Mouse (Mus musculus): ENCODE measurements around the gene Armc12. TPM values are rescaled to one million over a fixed set of nuclear protein-coding genes. Genes with fewer than 3 reads are reported as not detected.

Gene Armc12
- total RNA-seq, 2 experiments from 2014 or later: not detected

GRCm38 (mm10) chr17:28523355-28524008 lies 7.1 kb upstream of the Armc12 start:
- Histone ChIP-seq H3K4me3 (peak overlapping the region; percentile 86), H3K27ac (peak overlapping the region; percentile 100)
- intact Hi-C loops (cut with DNase I): loop anchor here (1.0 to 2.0 kb wide), 3 partner anchors 36 to 195 kb away; partner anchors contain the start of gene Rpl10a
- DNase-seq (ENCODE audit: extremely low spot score in 1 of 2, low spot score in 2 of 2): no peak
- no peak for TF ChIP-seq CTCF (IDR thresholded peaks at IDR 0.05)

GRCm38 (mm10) chr17:28524009-28524695 lies 6.5 kb upstream of the Armc12 start:
- DNase-seq (ENCODE audit: extremely low spot score in 1 of 2, low spot score in 2 of 2): peak in 1 of 2 experiments; percentile 17
- TF ChIP-seq CTCF (IDR thresholded peaks at IDR 0.05): no peak
- intact Hi-C loops (cut with DNase I): no loop called here
- H3K27ac ChIP-seq: peak overlapping the region; percentile 100
- no peak overlapping the region for H3K4me3 ChIP-seq

- Histone ChIP-seq H3K27ac (no peak overlapping the region), H3K4me3 (no peak overlapping the region)
- TF ChIP-seq CTCF (IDR thresholded peaks at IDR 0.05): peak; percentile 35
- no peak for DNase-seq (ENCODE audit: extremely low spot score in 1 of 2, low spot score in 2 of 2)
- intact Hi-C loops (cut with DNase I): loop anchor here (5.0 kb wide), 1 partner anchor 293 kb away; the partner anchor contains the start of gene Ppard
Measured at GRCm38 (mm10) chr17:28524831-28525430, 5.7 kb upstream of the Armc12 start.

GRCm38 (mm10) chr17:28527184-28528042 lies 3.2 kb upstream of the Armc12 start:
- intact Hi-C loops (cut with DNase I): loop anchor here (1.0 to 5.0 kb wide), 3 partner anchors 120 to 295 kb away; partner anchors contain the start of gene Ppard

GRCm38 (mm10) chr17:28528043-28528351 lies 2.6 kb upstream of the Armc12 start:
- intact Hi-C loops (cut with DNase I): loop anchor here (1.0 to 5.0 kb wide), 3 partner anchors 121 to 296 kb away; partner anchors contain the start of gene Ppard
- no peak overlapping the region; the same call in 1 of the 2 replicates for H3K27ac ChIP-seq
- no peak overlapping the region for H3K4me3 ChIP-seq
- TF ChIP-seq CTCF (IDR thresholded peaks at IDR 0.05): peak; percentile 99
- DNase-seq (ENCODE audit: extremely low spot score in 1 of 2, low spot score in 2 of 2): peak; percentile 84 to 91

More at GRCm38 (mm10) chr17:28527184-28528042, 3.2 kb upstream of the Armc12 start:
- Histone ChIP-seq H3K4me3 (no peak overlapping the region), H3K27ac (peak overlapping the region; percentile 30; the same call in 1 of the 2 replicates)
- TF ChIP-seq CTCF (IDR thresholded peaks at IDR 0.05): no peak
- DNase-seq (ENCODE audit: extremely low spot score in 1 of 2, low spot score in 2 of 2): peak in 1 of 2 experiments; percentile 51

- no peak for DNase-seq (ENCODE audit: extremely low spot score in 1 of 2, low spot score in 2 of 2)
- no peak for TF ChIP-seq CTCF (IDR thresholded peaks at IDR 0.05)
Measured at GRCm38 (mm10) chr17:28529116-28529515, 1.5 kb upstream of the Armc12 start.

GRCm38 (mm10) chr17:28531946-28532345 lies 1.3 kb downstream of the Armc12 start:
- TF ChIP-seq CTCF (IDR thresholded peaks at IDR 0.05): no peak
- no peak for DNase-seq (ENCODE audit: extremely low spot score in 1 of 2, low spot score in 2 of 2)
- H3K27ac ChIP-seq: no peak overlapping the region
- intact Hi-C loops (cut with DNase I): no loop called here
- H3K4me3 ChIP-seq: no peak overlapping the region

More at GRCm38 (mm10) chr17:28529116-28529515, 1.5 kb upstream of the Armc12 start:
- Histone ChIP-seq H3K4me3 (no peak overlapping the region), H3K27ac (no peak overlapping the region)
- intact Hi-C loops (cut with DNase I): loop anchor here (5.0 kb wide), 1 partner anchor 297 kb away; the partner anchor contains the start of gene Ppard

- intact Hi-C loops (cut with DNase I): no loop called here
- no peak for DNase-seq (ENCODE audit: extremely low spot score in 1 of 2, low spot score in 2 of 2)
- no peak for TF ChIP-seq CTCF (IDR thresholded peaks at IDR 0.05)
- Histone ChIP-seq H3K27ac (no peak overlapping the region), H3K4me3 (no peak overlapping the region)
Measured at GRCm38 (mm10) chr17:28532557-28532956, 2.0 kb downstream of the Armc12 start.

GRCm38 (mm10) chr17:28533327-28533726 lies 2.7 kb downstream of the Armc12 start:
- intact Hi-C loops (cut with DNase I): no loop called here
- no peak for TF ChIP-seq CTCF (IDR thresholded peaks at IDR 0.05)

GRCm38 (mm10) chr17:28537881-28538280 lies 7.3 kb downstream of the Armc12 start:
- H3K4me3 ChIP-seq: no peak overlapping the region
- TF ChIP-seq CTCF (IDR thresholded peaks at IDR 0.05): no peak; the same call in 1 of the 2 replicates
- no peak for DNase-seq (ENCODE audit: extremely low spot score in 1 of 2, low spot score in 2 of 2)
- H3K27ac ChIP-seq: no peak overlapping the region
- intact Hi-C loops (cut with DNase I): no loop called here

More at GRCm38 (mm10) chr17:28533327-28533726, 2.7 kb downstream of the Armc12 start:
- no peak overlapping the region for H3K4me3 ChIP-seq
- H3K27ac ChIP-seq: no peak overlapping the region
- no peak for DNase-seq (ENCODE audit: extremely low spot score in 1 of 2, low spot score in 2 of 2)

- intact Hi-C loops (cut with DNase I): no loop called here
- TF ChIP-seq CTCF (IDR thresholded peaks at IDR 0.05): peak; percentile 49
- no peak for DNase-seq (ENCODE audit: extremely low spot score in 1 of 2, low spot score in 2 of 2)
- Histone ChIP-seq H3K4me3 (no peak overlapping the region), H3K27ac (no peak overlapping the region)
Measured at GRCm38 (mm10) chr17:28546925-28547324, 16.3 kb downstream of the Armc12 start.

Measured in left cerebral cortex, adult 2 months (tissue).